Mouse (Mus musculus) kidney, postnatal 0 days (tissue): ENCODE data around the gene Ddx5. TPM values are rescaled to one million over a fixed set of nuclear protein-coding genes. Genes with fewer than 3 reads are reported as not detected.
"Not testable (repeated sequence)": the region's sequence is repeated elsewhere in the genome, so short reads cannot be mapped to it uniquely, and the experiment has no call there.

Experiments used
- ATAC-seq: fragments of 200-750 bp; cut with Nextera tagmentation; replicated peaks from 2 replicates; pipeline ENCODE4 v1.8.0; 2017; ENCODE audit warnings: low read depth, moderate number of reproducible peaks, moderate TSS enrichment, moderate library complexity; ENCODE audit not compliant: low FRiP score
- DNase-seq: peaks from one replicate; pipeline ENCODE4 v3.0.0-alpha.2; 2016; ENCODE audit warnings: low spot score
- H3K27ac ChIP-seq: fragments of 300-500 bp; sonication (generic); 2 replicates; pipeline ENCODE4 v1.5.1; 2014; ENCODE audit warnings: mild to moderate bottlenecking
- H3K27me3 ChIP-seq: fragments of 300-500 bp; sonication (generic); 2 replicates; pipeline ENCODE4 v1.6.1; 2014; ENCODE audit warnings: low read length, mixed read lengths; ENCODE audit not compliant: insufficient read depth
- H3K36me3 ChIP-seq: fragments of 300-500 bp; sonication (generic); 2 replicates; pipeline ENCODE4 v1.6.1; 2014; ENCODE audit warnings: low read length, mixed read lengths; ENCODE audit not compliant: insufficient read depth
- H3K4me1 ChIP-seq: fragments of 300-500 bp; sonication (generic); replicated peaks from 2 replicates; pipeline ENCODE4 v1.6.1; 2014; ENCODE audit warnings: antibody characterized with exemption, low read length, mixed read lengths; ENCODE audit not compliant: insufficient read depth
- H3K4me2 ChIP-seq: fragments of 300-500 bp; sonication (generic); 2 replicates; pipeline ENCODE4 v1.6.1; 2014; ENCODE audit warnings: mild to moderate bottlenecking, low read length, moderate library complexity, mixed read lengths
- H3K4me3 ChIP-seq: fragments of 300-500 bp; sonication (generic); replicated peaks from 2 replicates; pipeline ENCODE4 v1.5.1; 2014; ENCODE audit warnings: low read depth, low read length
- H3K9ac ChIP-seq: fragments of 300-500 bp; sonication (generic); 2 replicates; pipeline ENCODE4 v1.6.1; 2014; ENCODE audit warnings: low read depth, low read length
- H3K9me3 ChIP-seq: fragments of 300-500 bp; sonication (generic); replicated peaks from 2 replicates; pipeline ENCODE4 v1.6.1; 2016; ENCODE audit warnings: low read length, inconsistent platforms, mixed read lengths
- CTCF ChIP-seq: IDR thresholded peaks from 2 replicates; pipeline ENCODE4 v1.5.1; 2016; ENCODE audit warnings: antibody characterized with exemption, low read depth, mild to moderate bottlenecking, moderate library complexity
- WGBS: fragments of 180-500 bp; shearing (Covaris S2); extraction: QIAGEN DNeasy Blood & Tissue Kit; methylation state at CpG from one replicate; pipeline ENCODE4 v1.1.7; 2014; 5-methylcytosine and 5-hydroxymethylcytosine counted together
- polyA plus RNA-seq: library from polyadenylated mRNA; unstranded; fragments of >200 nt; fragmentation: Nextera tagmentation; extraction: Ambion mirVana; gene quantifications from 2 replicates; pipeline ENCODE4 v1.2.1, GENCODE M21; 2015

The Ddx5 gene
- polyA plus RNA-seq, 1 experiment from 2014 or later, result 297 TPM

DNA sequence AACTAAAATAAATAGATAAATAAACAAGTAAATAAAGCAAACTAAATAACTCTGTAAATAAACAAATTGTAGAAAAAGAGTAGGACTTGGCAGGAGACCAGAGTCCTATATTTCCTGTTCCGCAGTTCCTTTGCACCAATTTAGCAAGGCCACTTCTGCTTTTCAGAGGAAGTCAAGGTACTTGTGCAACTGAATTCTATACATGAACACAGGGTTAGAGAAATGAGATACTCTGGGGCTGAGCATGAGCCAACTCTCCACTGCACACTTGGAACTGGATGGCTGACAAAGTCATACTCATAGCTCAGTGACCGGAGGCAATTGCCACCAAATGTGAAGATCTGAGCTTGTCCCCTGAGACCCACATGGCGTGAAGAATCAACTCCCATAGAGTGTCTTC lies 30.0 kb downstream of the Ddx5 start:
- Histone ChIP-seq H3K4me1 (peaks cover 8% of the 10 kb centered on the region), H3K27me3 (no peaks in the 10 kb centered on the region), H3K4me3 (no peak overlapping the region), H3K4me2 (no peak overlapping the region), H3K27ac (no peak overlapping the region), H3K36me3 (no peaks in the 10 kb centered on the region), H3K9me3 (no peaks in the 10 kb centered on the region), H3K9ac (no peak overlapping the region)
- DNase-seq (no peak), ATAC-seq (no peak)
- 91% methylated on average over 3 of the region's 3 CpGs for WGBS
- no peak for TF ChIP-seq CTCF

DNA sequence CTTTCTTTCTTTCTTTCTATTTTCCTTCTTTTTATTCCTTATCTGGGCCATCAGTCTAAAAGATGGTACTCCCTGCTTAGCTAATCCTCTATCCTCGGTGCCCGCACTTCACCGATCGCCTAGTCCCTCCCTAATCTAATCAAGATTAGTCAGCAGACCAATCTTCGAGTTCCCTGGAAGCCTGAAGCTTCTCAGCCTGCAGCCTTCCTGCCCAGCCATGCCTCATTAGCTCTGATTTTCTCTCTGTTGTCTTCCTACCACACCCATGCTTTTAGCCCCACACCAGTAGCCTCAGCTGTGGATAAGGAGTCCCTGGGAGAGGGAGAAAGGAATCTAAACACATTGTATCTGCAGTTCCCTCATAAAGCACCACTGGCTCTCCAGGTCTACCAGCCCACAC lies 33.4 kb downstream of the Ddx5 start:
- H3K36me3 ChIP-seq, result no peaks in the 10 kb centered on the region
- no peak for TF ChIP-seq CTCF
- 52% methylated on average over 5 of the region's 5 CpGs for whole genome bisulfite sequencing

GRCm38 (mm10) chr11:106753314-106753713 lies 35.7 kb downstream of the Ddx5 start:
- H3K27me3 ChIP-seq, result no peaks in the 10 kb centered on the region
- H3K4me1 ChIP-seq, result no peaks in the 10 kb centered on the region
- WGBS, result 91% methylated on average over 6 of the region's 6 CpGs

More for the DNA sequence above, 33.4 kb downstream of the Ddx5 start:
- Histone ChIP-seq H3K27ac (no peak overlapping the region), H3K9me3 (no peaks in the 10 kb centered on the region), H3K4me2 (no peak overlapping the region), H3K4me1 (no peaks in the 10 kb centered on the region), H3K27me3 (no peaks in the 10 kb centered on the region), H3K4me3 (no peak overlapping the region), H3K9ac (no peak overlapping the region)
- ATAC-seq, result no peak
- no peak for DNase-seq

DNA sequence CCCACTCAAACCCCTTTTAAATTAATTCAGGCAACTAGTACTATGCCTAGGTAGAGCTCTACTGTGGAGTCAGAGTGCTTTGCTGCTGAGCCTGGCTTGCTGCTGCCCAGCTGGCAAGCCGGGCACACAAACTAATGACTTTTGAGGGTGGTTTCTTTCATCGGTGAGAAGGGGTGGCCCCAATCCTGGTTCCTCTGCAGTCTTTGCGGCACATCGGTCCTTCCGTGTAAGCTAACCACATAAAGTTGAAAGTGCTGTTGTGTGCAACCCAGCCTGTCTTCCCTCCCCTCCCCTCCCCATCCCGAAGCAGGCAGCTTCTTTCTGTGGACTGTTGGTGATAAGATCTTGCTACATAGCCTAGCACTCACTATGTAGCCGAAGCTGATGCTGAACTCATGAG lies 36.9 kb downstream of the Ddx5 start:
- no peak overlapping the region for H3K27ac ChIP-seq
- no peaks in the 10 kb centered on the region for H3K4me1 ChIP-seq
- H3K4me2 ChIP-seq, result no peak overlapping the region
- no peak overlapping the region for H3K4me3 ChIP-seq
- H3K9me3 ChIP-seq, result no peaks in the 10 kb centered on the region
- ATAC-seq, result no peak
- no peaks in the 10 kb centered on the region for H3K36me3 ChIP-seq
- H3K27me3 ChIP-seq, result no peaks in the 10 kb centered on the region
- no peak for TF ChIP-seq CTCF
- 68% methylated on average over 7 of the region's 7 CpGs for WGBS
- DNase-seq, result no peak
- no peak overlapping the region for H3K9ac ChIP-seq

More at GRCm38 (mm10) chr11:106753314-106753713, 35.7 kb downstream of the Ddx5 start:
- H3K4me2 ChIP-seq, result no peak overlapping the region
- ATAC-seq (no peak), DNase-seq (no peak)
- H3K4me3 ChIP-seq, result no peak overlapping the region
- no peak for TF ChIP-seq CTCF
- H3K27ac ChIP-seq, result no peak overlapping the region
- no peak overlapping the region for H3K9ac ChIP-seq
- H3K36me3 ChIP-seq, result no peaks in the 10 kb centered on the region
- no peaks in the 10 kb centered on the region for H3K9me3 ChIP-seq

DNA sequence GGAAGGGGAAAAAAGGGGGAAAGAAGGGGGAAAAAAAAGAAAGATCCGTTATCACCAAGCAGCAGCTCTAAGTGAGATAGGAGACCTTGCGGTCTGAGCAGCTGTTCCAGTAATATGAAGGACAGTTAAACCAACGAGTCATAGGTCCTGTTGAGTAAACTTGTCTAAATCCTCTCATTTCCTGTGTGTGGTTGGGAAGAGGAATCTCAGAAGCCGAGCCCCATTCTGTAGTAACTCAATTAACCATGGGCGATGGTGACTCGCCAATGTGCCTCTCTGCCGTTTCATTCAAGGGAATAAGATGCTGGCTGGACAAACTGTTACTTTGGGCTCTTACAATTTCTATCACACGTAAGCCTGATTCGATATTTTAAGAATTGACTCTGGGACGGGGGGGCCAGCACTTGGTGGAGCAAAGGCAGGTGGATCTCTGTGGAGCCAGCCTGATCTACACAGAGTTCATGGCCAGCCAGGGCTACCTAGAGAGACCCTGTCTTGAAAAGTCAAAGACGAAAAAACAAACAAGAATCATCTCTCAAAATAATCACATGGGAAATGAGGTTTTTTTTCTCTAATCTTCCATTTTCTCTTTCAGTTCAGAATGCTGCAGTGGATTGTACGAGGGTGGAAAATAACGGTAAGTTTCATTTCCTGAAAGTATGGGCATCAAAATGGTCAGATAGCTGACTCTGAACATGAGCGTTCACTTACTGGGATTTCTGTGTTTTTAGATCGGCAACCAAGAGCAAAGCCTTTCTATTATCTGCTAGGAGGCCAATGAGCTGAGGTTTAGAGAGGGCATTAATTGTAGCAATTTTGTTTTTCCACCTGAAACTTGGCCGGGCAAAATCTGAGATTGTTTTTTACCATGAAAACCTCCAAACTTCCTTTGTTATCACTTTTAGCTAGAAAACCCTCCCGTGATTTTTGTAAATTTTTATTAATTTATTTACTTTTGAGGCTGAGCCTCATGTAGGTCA lies 37.7 kb downstream of the Ddx5 start, which contains the start of gene Milr1:
Milr1 (plus strand) TSS at position 188 of the 980 bp plus-strand sequence.
- Histone ChIP-seq H3K27me3 (no peaks in the 10 kb centered on the region), H3K9me3 (no peaks in the 10 kb centered on the region), H3K4me2 (no peak within 1 kb of the TSS), H3K9ac (no peak within 1 kb of the TSS), H3K36me3 (no peaks in the 10 kb centered on the region), H3K4me1 (no peaks in the 10 kb centered on the region), H3K4me3 (no peak within 1 kb of the TSS), H3K27ac (no peak within 1 kb of the TSS)
- WGBS, result 82% methylated on average over 17 of the region's 17 CpGs
- ATAC-seq, result no peak
- DNase-seq, result no peak
- TF ChIP-seq CTCF, result no peak

- TF ChIP-seq CTCF, result no peak
- Histone ChIP-seq H3K4me3 (no peak within 1 kb of the TSS), H3K9ac (no peak within 1 kb of the TSS), H3K4me2 (no peak within 1 kb of the TSS), H3K4me1 (no peaks in the 10 kb centered on the region), H3K27me3 (no peaks in the 10 kb centered on the region), H3K36me3 (no peaks in the 10 kb centered on the region), H3K27ac (no peak within 1 kb of the TSS), H3K9me3 (no peaks in the 10 kb centered on the region)
- 75% methylated on average over 13 of the region's 13 CpGs for WGBS
- ATAC-seq, result no peak
- no peak for DNase-seq
Measured at GRCm38 (mm10) chr11:106750121-106750751, 38.7 kb downstream of the Ddx5 start, which contains the start of gene Pecam1. Gene Pecam1 (minus strand): TSS chr11:106750628.

GRCm38 (mm10) chr11:106749557-106750120 lies 39.3 kb downstream of the Ddx5 start:
- not testable (repeated sequence) for H3K4me2 ChIP-seq
- WGBS, result 90% methylated on average over 7 of the region's 7 CpGs

More at GRCm38 (mm10) chr11:106749557-106750120, 39.3 kb downstream of the Ddx5 start:
- not testable (repeated sequence) for H3K36me3 ChIP-seq, H3K27me3 ChIP-seq, DNase-seq, H3K27ac ChIP-seq, H3K4me1 ChIP-seq, H3K4me3 ChIP-seq, H3K9ac ChIP-seq, ATAC-seq, H3K9me3 ChIP-seq
